Mouse (Mus musculus) liver, postnatal 0 days (tissue): ENCODE data around the gene Arhgdia.

Experiments
- CTCF ChIP-seq: sonication (generic); IDR thresholded peaks from 2 replicates; pipeline ENCODE4 v1.5.1; 2016; ENCODE audit warnings: antibody characterized with exemption, low read depth
- EP300 ChIP-seq: IDR thresholded peaks from 2 replicates; pipeline ENCODE4 v1.6.1; 2016; ENCODE audit warnings: antibody characterized with exemption, low read depth, mild to moderate bottlenecking

DNA sequence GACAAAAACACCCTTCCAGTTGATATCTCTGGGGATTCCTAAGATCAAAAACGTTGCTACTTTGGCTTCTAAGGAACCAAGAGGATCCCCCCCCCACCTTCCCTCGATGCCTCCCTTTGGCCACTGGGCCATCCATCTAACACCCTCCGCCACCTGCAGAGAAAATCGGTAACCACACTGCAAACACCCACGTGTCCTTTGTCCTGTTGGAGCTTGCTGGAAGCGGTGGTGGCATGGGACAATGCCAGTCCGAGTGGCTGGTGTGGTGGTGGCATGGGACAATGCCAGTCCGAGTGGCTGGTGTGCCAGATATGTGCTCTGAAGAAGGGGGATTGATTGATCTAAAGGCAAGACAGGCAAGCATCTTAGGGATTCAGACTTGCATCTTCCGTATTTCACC lies 49.8 kb downstream of the Arhgdia start:
- TF ChIP-seq CTCF (no peak), EP300 (no peak)
